Mouse (Mus musculus) liver, embryonic 11.5 days (tissue): ENCODE data around the gene Spin4. TPM values are rescaled to one million over a fixed set of nuclear protein-coding genes. Genes with fewer than 3 reads are reported as not detected.

Source experiments
- ATAC-seq: fragments of 200-750 bp; cut with Nextera tagmentation; replicated peaks from 2 replicates; pipeline ENCODE4 v1.8.0; 2017; ENCODE audit warnings: moderate number of reproducible peaks, mild to moderate bottlenecking, moderate TSS enrichment, moderate library complexity; ENCODE audit not compliant: low FRiP score
- DNase-seq: peaks from one replicate; pipeline ENCODE4 v3.0.0-alpha.2; 2017; ENCODE audit warnings: low spot score
- H3K27ac ChIP-seq: fragments of 300-500 bp; sonication (generic); 2 replicates; pipeline ENCODE4 v1.5.1; 2014; ENCODE audit warnings: mild to moderate bottlenecking, low read depth, low read length, control low read depth
- H3K27me3 ChIP-seq: fragments of 300-500 bp; sonication (generic); replicated peaks from 2 replicates; pipeline ENCODE4 v1.6.1; 2014; ENCODE audit warnings: low read length, mixed read lengths; ENCODE audit not compliant: control insufficient read depth, insufficient read depth
- H3K36me3 ChIP-seq: fragments of 300-500 bp; sonication (generic); 2 replicates; pipeline ENCODE4 v1.6.1; 2014; ENCODE audit warnings: mild to moderate bottlenecking, low read length, moderate library complexity, mixed read lengths; ENCODE audit not compliant: control insufficient read depth, insufficient read depth
- H3K4me1 ChIP-seq: fragments of 300-500 bp; sonication (generic); replicated peaks from 2 replicates; pipeline ENCODE4 v1.6.1; 2014; ENCODE audit warnings: low read length, mixed read lengths; ENCODE audit not compliant: control insufficient read depth, insufficient read depth
- H3K4me2 ChIP-seq: fragments of 300-500 bp; sonication (generic); 2 replicates; pipeline ENCODE4 v1.6.1; 2014; ENCODE audit warnings: mild to moderate bottlenecking, control low read depth, moderate library complexity
- H3K4me3 ChIP-seq: fragments of 300-500 bp; sonication (generic); 2 replicates; pipeline ENCODE4 v1.5.1; 2014; ENCODE audit warnings: low read depth, low read length, control low read depth
- H3K9ac ChIP-seq: fragments of 300-500 bp; sonication (generic); 2 replicates; pipeline ENCODE4 v1.6.1; 2014; ENCODE audit warnings: low read depth, low read length, control low read depth
- H3K9me3 ChIP-seq: fragments of 300-500 bp; sonication (generic); 2 replicates; pipeline ENCODE4 v1.6.1; 2016; ENCODE audit warnings: low read length, inconsistent platforms, mixed read lengths; ENCODE audit not compliant: control insufficient read depth
- WGBS: fragments of 180-500 bp; shearing (Covaris S2); extraction: QIAGEN DNeasy Blood & Tissue Kit; methylation state at CpG from one replicate; pipeline ENCODE4 v1.1.7; 2014; 5-methylcytosine and 5-hydroxymethylcytosine counted together
- polyA plus RNA-seq: library from polyadenylated mRNA; unstranded; fragments of >200 nt; fragmentation: Nextera tagmentation; extraction: Ambion mirVana; gene quantifications from 2 replicates; pipeline ENCODE4 v1.2.1, GENCODE M21; 2014

Spin4 gene
- 3.2 and 4.4 TPM in 2 replicates for polyA plus RNA-seq

DNA sequence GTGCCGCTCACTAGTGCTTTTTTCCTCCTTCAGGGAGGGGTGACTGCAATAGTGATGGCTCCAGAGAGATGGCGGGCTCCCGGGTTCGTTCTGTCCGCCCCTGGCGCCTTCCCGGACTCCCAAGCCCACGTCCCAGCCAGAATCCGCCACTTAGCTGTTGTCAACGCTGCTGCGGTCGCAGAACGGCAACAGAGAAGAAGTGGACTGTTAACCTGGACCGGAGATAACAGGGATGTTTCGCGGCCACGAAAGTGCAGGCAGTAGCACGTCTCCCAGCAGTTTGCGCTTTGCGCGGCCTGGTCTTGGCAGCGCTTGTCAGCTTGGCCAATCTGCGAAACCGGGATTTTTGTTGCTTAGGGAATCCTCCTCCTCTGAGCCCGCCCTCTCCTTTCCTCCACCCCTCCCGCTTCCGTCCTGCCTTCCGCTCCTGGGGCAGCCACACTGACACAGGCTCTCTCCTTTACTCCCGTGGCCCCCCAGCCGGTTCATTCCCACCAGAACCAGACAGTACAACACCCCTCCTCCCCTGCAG, at the start of gene Spin4:
Gene Spin4, minus strand, starts transcription at position 322 of the 532 bp plus-strand sequence.
- WGBS, result 6% methylated on average over 30 of the region's 30 CpGs
- H3K9ac ChIP-seq, result peak within 1 kb of the TSS; percentile 50
- H3K27ac ChIP-seq, result peak within 1 kb of the TSS; percentile 80
- peak within 1 kb of the TSS; percentile 81 for H3K4me2 ChIP-seq
- H3K36me3 ChIP-seq, result no peaks in the 10 kb centered on the region
- peak; percentile 82 for ATAC-seq
- H3K9me3 ChIP-seq, result no peaks in the 10 kb centered on the region
- H3K27me3 ChIP-seq, result 0 out of 2 replicates have a peak, but pooled peaks cover 5% of the 10 kb centered on the region
- DNase-seq, result peak; percentile 57
- peak within 1 kb of the TSS; percentile 61 for H3K4me3 ChIP-seq
- no peaks in the 10 kb centered on the region for H3K4me1 ChIP-seq

DNA sequence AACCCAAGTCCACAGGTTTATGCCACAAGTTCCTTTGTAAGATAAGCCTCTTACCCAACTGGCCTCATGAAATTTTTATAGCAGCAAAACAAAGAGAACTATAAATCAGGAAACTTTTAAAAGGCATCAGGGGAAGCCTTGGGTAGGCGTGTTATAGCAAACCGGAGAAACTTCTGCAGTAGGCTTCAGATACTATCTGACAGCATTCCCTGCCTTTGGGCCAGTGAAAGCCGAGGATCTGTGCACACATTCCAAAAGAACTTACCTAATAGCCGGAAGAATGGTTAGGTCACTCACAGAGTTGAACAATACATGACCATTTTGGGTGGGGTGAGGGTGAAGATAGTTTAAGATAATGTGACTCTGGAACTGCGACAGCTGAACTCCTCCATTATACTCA, 1.4 kb upstream of the Spin4 start:
- WGBS, result 74% methylated on average over 5 of the region's 5 CpGs

GRCm38 (mm10) chrX:95025779-95026360, 612 bp downstream of the Spin4 start:
- WGBS, result 22% methylated on average over 23 of the region's 23 CpGs
- peak; percentile 35 for DNase-seq
- Histone ChIP-seq H3K27ac (peak overlapping the region; percentile 80), H3K9ac (peak overlapping the region; percentile 50), H3K4me2 (peak overlapping the region; percentile 81), H3K36me3 (no peaks in the 10 kb centered on the region), H3K4me3 (peak overlapping the region; percentile 61), H3K9me3 (no peaks in the 10 kb centered on the region), H3K4me1 (no peaks in the 10 kb centered on the region), H3K27me3 (0 out of 2 replicates have a peak, but pooled peaks cover 5% of the 10 kb centered on the region)
- peak; percentile 29; the same call in 1 of the 2 replicates for ATAC-seq

More for the DNA sequence above, 1.4 kb upstream of the Spin4 start:
- no peak overlapping the region for H3K4me2 ChIP-seq
- no peaks in the 10 kb centered on the region for H3K36me3 ChIP-seq
- no peaks in the 10 kb centered on the region for H3K4me1 ChIP-seq
- no peaks in the 10 kb centered on the region for H3K9me3 ChIP-seq
- ATAC-seq (no peak), DNase-seq (no peak)
- 0 out of 2 replicates have a peak, but pooled peaks cover 5% of the 10 kb centered on the region for H3K27me3 ChIP-seq
- H3K27ac ChIP-seq, result no peak overlapping the region
- H3K4me3 ChIP-seq, result no peak overlapping the region
- H3K9ac ChIP-seq, result no peak overlapping the region

- 19% methylated on average over 4 of the region's 4 CpGs for WGBS
- no peaks in the 10 kb centered on the region for H3K36me3 ChIP-seq
- no peak overlapping the region for H3K4me3 ChIP-seq
These were observed 14.4 kb downstream of the Spin4 start for GRCm38 (mm10) chrX:95012033-95012432.

GRCm38 (mm10) chrX:94998845-94999244, 27.6 kb downstream of the Spin4 start:
- ATAC-seq (no peak), DNase-seq (no peak)
- H3K4me2 ChIP-seq, result no peak overlapping the region
- H3K4me3 ChIP-seq, result no peak overlapping the region
- no peaks in the 10 kb centered on the region for H3K9me3 ChIP-seq
- no peak overlapping the region for H3K27ac ChIP-seq
- no peaks in the 10 kb centered on the region for H3K4me1 ChIP-seq
- WGBS, result 93% methylated on average over 11 of the region's 11 CpGs
- no peaks in the 10 kb centered on the region for H3K36me3 ChIP-seq
- H3K9ac ChIP-seq, result no peak overlapping the region
- no peaks in the 10 kb centered on the region for H3K27me3 ChIP-seq

More at GRCm38 (mm10) chrX:95012033-95012432, 14.4 kb downstream of the Spin4 start:
- Histone ChIP-seq H3K9ac (no peak overlapping the region), H3K27ac (no peak overlapping the region), H3K9me3 (no peaks in the 10 kb centered on the region), H3K4me2 (no peak overlapping the region), H3K4me1 (no peaks in the 10 kb centered on the region), H3K27me3 (no peaks in the 10 kb centered on the region; the same call in 1 of the 2 replicates)
- no peak for ATAC-seq
- DNase-seq, result no peak

DNA sequence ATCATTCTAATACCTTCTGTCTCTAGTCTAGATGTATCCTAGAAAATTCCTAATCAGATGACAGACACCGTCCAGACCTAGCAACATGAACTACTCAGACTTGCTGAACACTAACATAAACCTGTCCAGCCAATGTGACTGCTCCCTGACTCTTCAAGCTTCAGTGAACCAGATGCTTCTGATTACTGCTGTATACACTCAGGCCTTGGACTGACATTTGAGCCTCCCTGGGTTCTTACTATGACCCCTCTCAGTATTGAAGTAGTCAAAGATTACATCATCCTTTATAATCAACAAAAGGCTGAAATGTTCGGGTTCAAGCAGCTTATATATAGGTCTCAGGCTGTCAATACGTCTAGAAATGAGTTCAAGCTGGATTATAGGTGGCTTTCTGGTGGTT, 32.4 kb downstream of the Spin4 start:
- H3K36me3 ChIP-seq, result no peaks in the 10 kb centered on the region
- DNase-seq (no peak), ATAC-seq (no peak)
- H3K9ac ChIP-seq, result no peak overlapping the region
- H3K4me1 ChIP-seq, result no peaks in the 10 kb centered on the region
- H3K27me3 ChIP-seq, result peaks cover 8% of the 10 kb centered on the region
- no peak overlapping the region for H3K27ac ChIP-seq
- no peak overlapping the region for H3K4me2 ChIP-seq
- no peaks in the 10 kb centered on the region for H3K9me3 ChIP-seq
- H3K4me3 ChIP-seq, result no peak overlapping the region
- WGBS, result 52% methylated on average over 3 of the region's 3 CpGs

DNA sequence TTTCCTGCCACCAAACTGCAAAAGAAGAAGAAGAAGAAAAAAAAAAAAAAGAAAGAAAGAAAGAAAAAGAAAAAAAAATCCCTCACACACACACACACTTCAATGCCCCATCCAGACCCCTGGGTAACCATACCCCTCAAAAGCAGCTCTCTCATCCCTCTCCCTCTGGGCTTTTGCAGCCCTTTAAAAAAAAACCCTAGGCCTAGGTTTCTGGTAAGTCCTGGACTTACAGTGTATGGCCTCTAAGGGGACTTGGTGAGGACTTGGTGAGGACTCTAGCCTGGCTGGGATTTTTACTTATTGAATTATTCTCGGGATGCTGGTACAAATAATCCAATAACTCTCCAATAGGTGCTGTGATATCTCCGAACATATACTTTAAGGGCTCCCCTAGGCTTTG, 35.6 kb downstream of the Spin4 start:
- Histone ChIP-seq H3K9me3 (no peaks in the 10 kb centered on the region), H3K27me3 (peaks cover 11% of the 10 kb centered on the region), H3K4me3 (no peak overlapping the region; the same call in 1 of the 2 replicates), H3K27ac (no peak overlapping the region), H3K9ac (no peak overlapping the region; the same call in 1 of the 2 replicates), H3K36me3 (no peaks in the 10 kb centered on the region), H3K4me2 (peak overlapping the region; percentile 67), H3K4me1 (no peaks in the 10 kb centered on the region)
- ATAC-seq (no peak), DNase-seq (no peak)
- WGBS, result 70% methylated on average over 2 of the region's 2 CpGs

DNA sequence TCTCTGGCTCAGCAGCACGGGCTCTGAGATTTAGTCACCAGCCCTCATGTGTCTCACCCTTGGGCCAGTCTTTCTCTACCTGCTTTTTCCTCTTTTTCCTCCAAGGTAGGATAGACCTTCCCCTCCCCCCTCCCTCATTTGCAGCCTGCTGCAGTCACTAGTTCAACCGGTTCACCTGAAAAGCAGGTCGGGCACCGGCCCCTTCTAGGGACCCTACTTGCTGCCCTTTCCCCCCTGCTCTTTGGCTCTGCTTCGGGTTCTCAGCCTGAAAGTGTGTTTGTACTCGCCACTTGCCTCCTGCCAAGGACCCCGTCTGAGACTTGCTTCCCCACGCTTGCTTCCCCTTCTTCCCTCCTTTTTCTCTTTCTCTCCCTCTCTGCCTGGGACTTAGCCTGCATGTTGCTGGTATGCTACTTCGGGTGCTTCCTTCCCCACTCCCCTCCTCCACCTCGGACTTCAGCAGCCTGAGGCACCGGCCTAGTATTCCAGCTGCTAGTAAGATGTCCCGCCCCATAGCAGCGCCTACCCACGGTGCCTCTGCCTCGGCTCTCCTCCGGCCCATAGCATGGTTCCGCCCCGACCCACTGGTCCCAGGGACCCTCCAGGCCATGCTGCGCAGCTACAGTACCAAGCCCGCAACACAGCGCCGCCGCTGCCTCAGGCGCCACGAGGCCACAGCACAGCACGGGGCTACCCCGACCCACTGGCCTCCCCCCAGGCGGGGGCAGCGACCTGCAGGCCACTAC, 36.2 kb downstream of the Spin4 start:
- Histone ChIP-seq H3K27me3 (peaks cover 11% of the 10 kb centered on the region), H3K4me3 (peak overlapping the region; percentile 36), H3K36me3 (no peaks in the 10 kb centered on the region), H3K27ac (no peak overlapping the region), H3K4me1 (no peaks in the 10 kb centered on the region), H3K4me2 (peak overlapping the region; percentile 67), H3K9me3 (no peaks in the 10 kb centered on the region), H3K9ac (peak overlapping the region; percentile 56)
- WGBS, result 18% methylated on average over 29 of the region's 29 CpGs
- DNase-seq, result peak; percentile 45
- ATAC-seq, result peak; percentile 68
